Comparison of ENCODE assay signal across 37 mouse cellular contexts in genomic region chr17:57116801-57117200, GRCm38 (mm10). TPM values are rescaled to one million over a fixed set of nuclear protein-coding genes. Genes with fewer than 3 reads are reported as not detected.
"Had no signal": no experiment of that assay in that cellular context is flagged by ENCODE, and none has a peak within 500 bp of the region (broad histone marks: within the 10 kb centered on the region; RNA-seq: fewer than 3 reads in every experiment).

No protein-coding gene starts in this region.

- H3K4me2 ChIP-seq: embryonic facial prominence, embryonic 12.5 days; embryonic facial prominence, embryonic 13.5 days; embryonic facial prominence, embryonic 15.5 days; forebrain, embryonic 12.5 days; forebrain, embryonic 13.5 days; forebrain, embryonic 15.5 days had no signal

- ATAC-seq: forebrain, embryonic 13.5 days; forebrain, embryonic 14.5 days; forebrain, embryonic 15.5 days; forebrain, embryonic 16.5 days; forebrain, postnatal 0 days had no signal

- H3K36me3 ChIP-seq: embryonic facial prominence, embryonic 10.5 days; embryonic facial prominence, embryonic 12.5 days; embryonic facial prominence, embryonic 13.5 days; embryonic facial prominence, embryonic 15.5 days; forebrain, embryonic 10.5 days; forebrain, embryonic 12.5 days; forebrain, embryonic 15.5 days; heart, embryonic 10.5 days had no signal

- DNase-seq: cerebellum, adult 9-11 months; cerebellum, postnatal 10 days; cerebellum, postnatal 14 days; cerebellum, postnatal 25 days; cerebellum, postnatal 36 days; embryo, embryonic 11 days; forebrain, postnatal 0 days; gastrocnemius, adult 2 months; gastrocnemius, postnatal 10 days; gastrocnemius, postnatal 14 days; gastrocnemius, postnatal 25 days; gastrocnemius, postnatal 36 days; heart, adult 11 months; heart, adult 18-20 months; heart, adult 2 months had no signal

- H3K9me3 ChIP-seq: embryonic facial prominence, embryonic 10.5 days; embryonic facial prominence, embryonic 12.5 days; embryonic facial prominence, embryonic 13.5 days; embryonic facial prominence, embryonic 15.5 days; forebrain, embryonic 10.5 days; forebrain, embryonic 12.5 days; forebrain, embryonic 13.5 days; forebrain, embryonic 15.5 days; heart, embryonic 10.5 days had no signal

- H3K27me3 ChIP-seq: embryonic facial prominence, embryonic 12.5 days; embryonic facial prominence, embryonic 13.5 days; embryonic facial prominence, embryonic 15.5 days; forebrain, embryonic 12.5 days; forebrain, embryonic 15.5 days had no signal

- H3K4me1 ChIP-seq: embryonic facial prominence, embryonic 12.5 days; embryonic facial prominence, embryonic 13.5 days; forebrain, embryonic 13.5 days had no signal

- H3K9ac ChIP-seq: embryonic facial prominence, embryonic 12.5 days; embryonic facial prominence, embryonic 13.5 days; embryonic facial prominence, embryonic 15.5 days; forebrain, embryonic 12.5 days; forebrain, embryonic 13.5 days; forebrain, embryonic 15.5 days; forebrain, postnatal 0 days had no signal

- H3K4me3 ChIP-seq: embryonic facial prominence, embryonic 10.5 days; embryonic facial prominence, embryonic 12.5 days; embryonic facial prominence, embryonic 13.5 days; embryonic facial prominence, embryonic 15.5 days; erythroblast, embryonic 14.5 days; forebrain, embryonic 10.5 days; forebrain, embryonic 12.5 days; forebrain, embryonic 13.5 days; forebrain, embryonic 15.5 days; gastrocnemius, adult 2 months; heart, adult 2 months; heart, embryonic 10.5 days had no signal

- H3K27ac ChIP-seq: embryonic facial prominence, embryonic 10.5 days; embryonic facial prominence, embryonic 12.5 days; embryonic facial prominence, embryonic 13.5 days; embryonic facial prominence, embryonic 15.5 days; forebrain, embryonic 10.5 days; forebrain, embryonic 12.5 days; forebrain, embryonic 13.5 days; forebrain, embryonic 15.5 days; gastrocnemius, adult 2 months; heart, adult 2 months; heart, embryonic 10.5 days had no signal

RNA-seq across cellular contexts. Expression of gene Tubb4a, which starts 29.2 kb away (rescaled TPM):
- total RNA-seq: common myeloid progenitor, adult 5-6 weeks; granulocyte monocyte progenitor cell, adult 5-6 weeks had no signal
- polyA plus RNA-seq: erythroblast, embryonic 14.5 days had no signal

RNA-seq across cellular contexts. Expression of gene Cd70, which starts 32.8 kb away (rescaled TPM):
- total RNA-seq: common myeloid progenitor, adult 5-6 weeks; forebrain, postnatal 0 days; gastrocnemius, adult 18-20 months; gastrocnemius, adult 2 months; gastrocnemius, adult 8-10 months; gastrocnemius, postnatal 10 days; gastrocnemius, postnatal 14 days; gastrocnemius, postnatal 25 days; gastrocnemius, postnatal 36 days; gastrocnemius, postnatal 4 days; granulocyte monocyte progenitor cell, adult 5-6 weeks; heart, adult 18-20 months; heart, adult 2 months; heart, adult 8-10 months had no signal
- polyA plus RNA-seq: embryonic facial prominence, embryonic 10.5 days; embryonic facial prominence, embryonic 11.5 days; embryonic facial prominence, embryonic 13.5 days; embryonic facial prominence, embryonic 14.5 days; embryonic facial prominence, embryonic 15.5 days; erythroblast, embryonic 14.5 days; forebrain, embryonic 10.5 days; forebrain, embryonic 11.5 days; forebrain, embryonic 12.5 days; forebrain, embryonic 13.5 days; forebrain, embryonic 16.5 days; gonadal fat pad, adult 2 months; heart, adult 2 months; heart, embryonic 10.5 days had no signal
